Mouse (Mus musculus) MEL (cell line): Measurements from ENCODE around the gene Lrrc4c.

Experiments used
- CHD1 ChIP-seq: IDR thresholded peaks from 2 replicates; pipeline ENCODE4 v1.6.1; 2012; ENCODE audit warnings: low read depth, mild to moderate bottlenecking, inconsistent platforms, low read length, improper control_type of control experiment
- CTCF ChIP-seq, 3 experiments: IDR thresholded peaks in 2 of 3; conservative IDR thresholded peaks in 1 of 3; 2 replicates each; pipeline ENCODE4 v1.5.1; 2011 to 2012; ENCODE audit warnings: low read length in 3 of 3, low read depth in 2 of 3, mild to moderate bottlenecking in 2 of 3, improper control_type of control experiment in 1 of 3, inconsistent platforms in 1 of 3, mixed read lengths in 1 of 3, moderate library complexity in 1 of 3; ENCODE audit not compliant: control insufficient read depth in 1 of 3, insufficient read depth in 1 of 3, poor library complexity in 1 of 3, severe bottlenecking in 1 of 3
- E2F4 ChIP-seq: IDR thresholded peaks from 2 replicates; pipeline ENCODE4 v1.6.1; 2011; ENCODE audit warnings: low read depth, low read length, improper control_type of control experiment, borderline replicate concordance
- ELF1 ChIP-seq: IDR thresholded peaks from 2 replicates; pipeline ENCODE4 v1.6.1; 2014; ENCODE audit warnings: low read depth, mild to moderate bottlenecking, inconsistent platforms, low read length, improper control_type of control experiment, moderate library complexity
- EP300 ChIP-seq, 2 experiments: IDR thresholded peaks; 2 replicates each; pipeline ENCODE4 v1.6.1; 2011; ENCODE audit warnings: improper control_type of control experiment in 2 of 2, low read length in 2 of 2, low read depth in 1 of 2, mild to moderate bottlenecking in 1 of 2
- KAT2A ChIP-seq: conservative IDR thresholded peaks from 2 replicates; pipeline ENCODE4 v1.6.1; 2012; ENCODE audit warnings: low read depth, low read length, improper control_type of control experiment, inconsistent platforms
- MAX ChIP-seq: IDR thresholded peaks from 2 replicates; pipeline ENCODE4 v1.6.1; 2011; ENCODE audit warnings: low read length, improper control_type of control experiment
- POLR2A ChIP-seq, 2 experiments: IDR thresholded peaks; 2 replicates each; pipeline ENCODE4 v1.6.1; 2011 to 2012; ENCODE audit warnings: low read length in 2 of 2, mild to moderate bottlenecking in 2 of 2, control low read depth in 1 of 2, improper control_type of control experiment in 1 of 2, low read depth in 1 of 2, moderate library complexity in 1 of 2; ENCODE audit not compliant: control insufficient read depth in 1 of 2, insufficient read depth in 1 of 2, poor library complexity in 1 of 2
- RCOR1 ChIP-seq: IDR thresholded peaks from 2 replicates; pipeline ENCODE4 v1.6.1; 2012; ENCODE audit warnings: low read depth, mild to moderate bottlenecking, inconsistent platforms, low read length, improper control_type of control experiment
- USF1 ChIP-seq: IDR thresholded peaks from 2 replicates; pipeline ENCODE4 v1.6.1; 2014; ENCODE audit warnings: low read depth, mild to moderate bottlenecking, inconsistent platforms, low read length, improper control_type of control experiment, moderate library complexity
- USF2 ChIP-seq, 2 experiments: IDR thresholded peaks; 2 replicates each; pipeline ENCODE4 v1.6.1; 2011 to 2012; ENCODE audit warnings: improper control_type of control experiment in 2 of 2, low read length in 2 of 2, borderline replicate concordance in 1 of 2, inconsistent platforms in 1 of 2, low read depth in 1 of 2, mild to moderate bottlenecking in 1 of 2; ENCODE audit not compliant: insufficient read depth in 1 of 2

DNA sequence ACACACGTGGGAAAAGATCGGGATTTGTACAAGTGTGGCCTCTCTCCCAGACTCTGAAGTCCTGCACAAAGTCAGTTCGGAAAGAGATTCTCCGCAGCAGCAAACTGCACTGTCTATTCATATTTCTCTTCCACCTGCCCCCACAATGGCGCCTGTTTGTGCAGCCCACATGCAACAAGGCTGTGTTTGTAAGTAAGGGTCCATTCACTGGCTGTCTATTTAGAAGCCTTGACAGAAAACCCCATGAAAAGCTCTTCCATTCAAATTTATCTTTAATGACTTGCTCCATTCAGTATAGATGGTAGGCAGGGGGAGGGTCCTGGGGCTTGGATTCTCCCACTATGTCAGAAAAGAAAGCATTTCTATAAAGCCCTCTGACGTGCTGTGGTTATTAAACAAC, 157.7 kb downstream of the Lrrc4c start:
- TF ChIP-seq MAX (no peak), KAT2A (no peak), POLR2A (IDR thresholded peaks at IDR 0.05; ENCODE audit: control insufficient read depth in 1 of 2, insufficient read depth in 1 of 2, low read depth in 1 of 2, low read length in 2 of 2, poor library complexity in 1 of 2) (no peak), EP300 (IDR thresholded peaks at IDR 0.05; ENCODE audit: low read depth in 1 of 2, low read length in 2 of 2) (no peak), USF2 (IDR thresholded peaks at IDR 0.05; ENCODE audit: borderline replicate concordance in 1 of 2, insufficient read depth in 1 of 2, low read depth in 1 of 2, low read length in 2 of 2) (no peak), CTCF (IDR thresholded peaks at IDR 0.05 in 2 of 3, conservative IDR thresholded peaks at IDR 0.05 in 1 of 3; ENCODE audit: control insufficient read depth in 1 of 3, insufficient read depth in 1 of 3, low read depth in 2 of 3, low read length in 3 of 3, poor library complexity in 1 of 3, severe bottlenecking in 1 of 3) (no peak), CHD1 (no peak), USF1 (no peak), E2F4 (no peak), RCOR1 (no peak), ELF1 (no peak)
